In the genomic region with DNA sequence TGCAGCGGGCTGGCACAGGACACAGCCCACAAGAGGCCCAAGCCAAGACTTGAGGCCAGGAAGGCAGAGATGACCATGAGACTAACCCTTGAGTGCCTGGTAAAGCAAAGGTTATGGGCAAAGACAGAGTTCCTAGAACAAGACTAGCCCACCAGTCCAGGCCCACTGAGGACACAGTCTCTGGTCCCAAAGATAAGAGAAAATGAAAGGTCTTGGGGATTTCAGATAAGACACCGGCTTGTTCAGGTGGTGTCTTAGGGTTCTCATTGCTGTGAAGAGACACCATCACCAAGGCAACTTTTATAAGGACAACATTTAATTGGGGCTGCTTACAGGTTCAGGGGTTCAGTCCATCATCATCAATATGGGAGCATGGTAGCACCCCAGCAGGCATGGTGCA, we compare ENCODE assay signal across 14 mouse cellular contexts.
"Had no signal": no experiment of that assay in that cellular context is flagged by ENCODE, and none has a peak within 500 bp of the region (broad histone marks: within the 10 kb centered on the region; RNA-seq: fewer than 3 reads in every experiment).

No protein-coding gene starts in this region.

- H3K27ac ChIP-seq: neural tube, embryonic 15.5 days; stomach, embryonic 15.5 days had no signal

- H3K4me1 ChIP-seq: stomach, embryonic 15.5 days had no signal

- H3K4me2 ChIP-seq: neural tube, embryonic 15.5 days; stomach, embryonic 15.5 days had no signal

- H3K27me3 ChIP-seq: neural tube, embryonic 15.5 days; stomach, embryonic 15.5 days had no signal

- H3K9ac ChIP-seq: neural tube, embryonic 15.5 days; stomach, embryonic 15.5 days had no signal

- H3K36me3 ChIP-seq: neural tube, embryonic 15.5 days; stomach, embryonic 15.5 days had no signal

- H3K9me3 ChIP-seq: neural tube, embryonic 15.5 days; stomach, embryonic 15.5 days had no signal

- DNase-seq: retina, postnatal 1 day; right cerebral cortex, adult 18-20 months; right cerebral cortex, postnatal 14 days; right cerebral cortex, postnatal 25 days; right cerebral cortex, postnatal 4 days; spleen, adult 18-20 months; thymus, adult 18-20 months; thymus, adult 2 months; thymus, postnatal 14 days; thymus, postnatal 25 days; thymus, postnatal 36 days; thymus, postnatal 4 days had no signal

- H3K4me3 ChIP-seq: neural tube, embryonic 15.5 days; stomach, embryonic 15.5 days had no signal
